Mouse (Mus musculus) thymus, adult 18-20 months (tissue): ENCODE measurements around the gene Prelp.

Source experiments
- DNase-seq, 2 experiments: peaks; one replicate each; pipeline ENCODE4 v3.0.0; 2022; ENCODE audit warnings: mixed read lengths in 2 of 2

The Prelp gene

DNA sequence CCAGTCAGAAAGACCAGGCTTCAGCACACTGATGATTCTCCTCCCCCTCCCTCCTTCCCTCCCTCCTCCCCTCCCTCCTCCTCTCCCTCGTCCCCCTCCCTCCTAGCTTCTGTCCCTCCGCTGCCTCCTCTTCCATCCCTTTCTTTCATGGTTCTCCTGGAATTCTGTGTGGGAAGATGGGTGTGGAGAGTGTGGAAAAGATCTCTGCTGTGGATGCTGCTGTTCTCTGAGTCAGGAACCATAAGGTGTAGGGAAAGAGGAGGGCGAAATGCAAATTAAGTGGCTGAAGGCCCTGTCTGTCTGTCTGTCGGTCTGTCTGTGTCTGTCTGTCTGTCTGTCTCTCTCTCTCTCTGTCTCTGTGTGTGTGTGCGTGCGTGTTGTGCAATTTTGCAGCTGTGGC lies 23.9 kb downstream of the Prelp start:
- DNase-seq: no peak

DNA sequence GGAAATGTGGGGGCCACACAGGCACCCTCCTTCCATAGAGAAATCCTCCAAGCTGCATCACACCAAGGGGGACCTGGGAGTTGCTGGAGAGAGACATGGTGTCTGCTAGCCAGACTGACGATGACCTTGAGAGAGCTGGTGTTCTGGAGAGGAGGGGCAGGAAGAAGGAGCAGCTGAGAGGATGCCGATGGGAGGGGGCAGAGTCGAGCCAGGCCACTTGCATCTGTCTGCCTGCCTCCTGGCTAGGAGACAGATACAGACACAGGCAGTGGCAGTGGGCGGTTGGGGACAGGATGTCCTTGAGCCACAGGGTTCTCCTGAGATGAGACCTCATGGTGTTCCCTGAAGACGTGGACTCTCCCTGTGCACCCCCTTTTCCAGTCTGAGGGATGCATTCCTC lies 29.7 kb downstream of the Prelp start:
- DNase-seq: no peak

DNA sequence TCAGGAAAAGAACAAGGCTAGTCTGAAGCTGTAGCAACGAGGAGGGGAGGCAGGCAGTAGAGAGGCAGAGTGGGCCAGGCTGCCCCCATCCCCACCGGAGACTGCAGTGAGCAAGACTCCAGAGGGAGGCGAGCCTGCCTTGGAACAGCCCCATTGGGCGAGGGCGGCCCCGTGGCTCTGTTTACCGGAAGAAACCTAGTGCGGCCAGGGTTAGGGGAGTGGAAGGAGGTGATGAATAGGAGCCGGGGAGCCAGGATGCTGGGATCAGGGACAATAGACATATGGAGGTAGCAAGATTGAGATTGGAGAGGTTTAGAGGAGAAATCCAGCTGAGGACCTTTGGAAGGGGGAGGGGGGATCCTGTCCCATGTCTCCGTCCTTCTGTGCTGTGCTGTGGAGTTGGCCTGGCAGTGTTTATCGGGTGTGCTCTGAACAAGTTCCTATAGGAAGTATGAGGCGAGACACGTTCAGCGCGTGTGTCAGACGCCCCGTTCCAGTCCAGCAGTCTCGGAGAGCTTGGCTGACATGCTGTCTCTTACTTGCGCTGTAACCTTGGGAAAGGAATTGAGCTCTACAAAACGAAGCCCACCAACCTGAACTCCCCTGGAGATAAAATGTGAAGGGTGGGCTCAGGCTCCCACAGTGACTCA lies 31.1 kb downstream of the Prelp start:
- DNase-seq: no peak

DNA sequence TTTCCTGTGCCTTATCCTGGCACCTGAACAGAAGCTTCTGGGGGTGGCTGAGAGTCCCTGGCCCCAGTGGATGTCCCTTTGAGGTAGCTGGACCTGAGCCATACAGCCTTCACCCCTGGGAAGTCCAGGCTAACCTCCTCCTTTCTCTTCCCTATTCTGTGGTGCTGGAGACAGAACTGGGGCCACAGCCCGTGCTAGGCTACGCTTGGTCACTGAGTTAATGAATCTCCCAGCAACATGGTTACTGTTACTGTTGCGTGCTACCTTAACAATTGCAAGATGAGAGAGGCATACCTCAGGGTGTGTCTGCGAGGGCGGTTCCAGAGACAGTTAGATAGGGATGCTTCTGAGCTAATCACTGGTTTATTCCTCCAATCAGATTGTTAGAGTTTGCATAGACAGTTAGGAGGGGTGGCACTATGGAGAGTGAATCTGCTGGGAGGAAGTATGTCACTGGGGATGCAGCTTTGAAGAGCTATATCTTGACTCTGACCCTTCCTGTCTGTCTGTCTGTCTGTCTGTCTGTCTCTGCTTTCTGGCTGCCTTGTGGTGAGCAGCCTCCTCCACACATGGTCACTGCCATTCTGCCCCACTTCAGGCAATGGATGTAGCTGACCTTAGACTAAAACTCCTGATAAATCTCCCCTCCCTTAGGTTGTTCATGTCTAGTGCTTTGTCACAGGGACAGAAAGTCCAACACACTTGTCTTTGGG lies 33.5 kb downstream of the Prelp start:
- no peak for DNase-seq

DNA sequence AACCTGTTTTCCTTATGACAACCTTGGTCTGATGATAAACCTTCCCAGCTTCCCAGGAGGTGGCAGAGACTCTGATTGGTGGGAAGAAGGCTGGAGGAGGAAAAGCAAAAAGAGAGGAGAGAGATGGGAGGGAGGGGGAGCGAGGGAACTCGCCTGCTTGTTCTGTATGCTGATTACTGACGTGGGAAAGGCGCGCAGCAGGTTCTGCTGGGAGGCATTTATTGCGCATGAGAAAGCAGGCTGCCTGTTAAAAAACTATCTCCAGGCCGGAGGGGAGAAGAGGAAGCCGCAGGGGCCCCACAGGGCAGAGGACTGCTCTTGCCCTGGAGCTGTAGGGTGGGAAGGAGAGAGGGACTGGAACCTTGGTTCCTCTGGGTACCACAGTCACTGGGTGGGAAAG lies 34.2 kb downstream of the Prelp start:
- DNase-seq: no peak

DNA sequence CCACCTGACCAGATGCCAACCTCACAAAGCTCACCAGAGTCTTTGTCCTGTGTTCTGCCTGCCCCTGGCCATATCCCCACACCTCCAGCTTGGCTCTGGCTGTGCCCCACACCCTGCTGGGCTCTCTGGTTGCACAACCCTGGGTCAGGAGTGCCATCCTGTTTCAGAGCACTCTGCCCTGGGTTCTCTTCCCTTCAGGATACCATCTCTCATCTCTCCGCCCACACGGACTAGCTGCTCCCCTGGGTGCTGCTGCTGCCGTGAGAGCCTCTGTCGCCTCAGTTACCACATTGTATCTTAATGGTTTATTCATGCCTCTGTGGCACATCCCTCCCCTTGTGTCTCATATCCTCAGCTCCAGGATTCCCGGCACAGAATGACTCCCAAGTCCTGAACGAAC lies 34.8 kb downstream of the Prelp start:
- no peak for DNase-seq

DNA sequence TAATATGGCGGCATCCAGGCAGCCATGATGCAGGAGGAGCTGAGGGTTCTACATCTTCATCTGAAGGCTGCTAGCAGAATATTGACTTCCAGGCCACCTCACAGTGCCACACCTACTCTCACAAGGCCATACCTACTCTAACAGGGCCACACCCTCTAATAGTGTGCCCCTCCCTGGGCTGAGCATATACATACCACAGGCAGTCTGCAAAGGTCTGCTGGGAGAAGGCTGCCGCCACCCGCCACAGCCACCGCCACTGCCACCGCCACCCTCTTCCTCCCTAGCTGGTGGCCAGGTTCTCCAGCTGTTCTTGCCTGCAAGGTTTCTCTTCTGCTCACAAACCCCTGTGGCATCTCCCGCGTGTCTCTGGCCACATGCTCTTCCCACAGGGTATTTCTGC lies 35.4 kb downstream of the Prelp start:
- DNase-seq: no peak

DNA sequence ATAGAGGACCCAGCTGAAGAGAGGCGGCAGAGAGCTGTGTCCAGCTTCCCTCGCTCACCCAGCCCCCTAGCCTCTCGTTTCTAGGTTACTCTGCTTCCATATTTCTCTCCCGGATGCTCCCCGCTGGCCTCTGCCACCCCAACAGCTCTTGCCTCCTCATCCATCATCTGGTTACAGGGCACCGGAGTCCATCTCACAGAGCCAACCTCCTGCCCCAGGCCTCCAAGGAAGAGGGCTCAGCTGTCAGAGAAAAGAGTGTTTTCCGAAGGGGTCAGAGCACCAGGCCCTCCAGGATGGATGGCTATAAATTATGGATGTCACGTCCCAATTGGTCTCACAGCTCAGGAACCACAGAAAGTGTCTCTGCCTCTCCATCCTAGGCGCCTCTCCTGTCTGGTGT lies 36.5 kb downstream of the Prelp start:
- no peak for DNase-seq

DNA sequence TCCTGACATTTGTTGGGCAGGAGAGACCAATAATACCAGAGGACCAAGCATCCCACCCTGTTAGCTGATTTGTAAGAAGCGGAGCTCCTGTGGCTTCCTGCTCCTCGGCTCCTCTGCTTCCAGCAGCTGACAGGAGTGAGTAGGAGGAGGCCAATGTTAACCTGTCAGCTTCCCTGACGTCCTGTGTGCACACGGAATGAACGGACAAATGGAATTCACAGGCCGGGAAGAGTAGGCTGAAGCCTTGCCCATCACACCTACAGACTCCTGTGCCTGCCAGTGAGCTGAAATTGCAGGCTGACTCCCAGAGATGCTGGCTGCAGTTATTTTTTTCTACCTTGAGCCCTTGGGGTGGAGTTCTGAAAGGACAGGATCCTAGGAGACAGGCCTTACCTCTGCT lies 37.1 kb downstream of the Prelp start:
- no peak for DNase-seq

DNA sequence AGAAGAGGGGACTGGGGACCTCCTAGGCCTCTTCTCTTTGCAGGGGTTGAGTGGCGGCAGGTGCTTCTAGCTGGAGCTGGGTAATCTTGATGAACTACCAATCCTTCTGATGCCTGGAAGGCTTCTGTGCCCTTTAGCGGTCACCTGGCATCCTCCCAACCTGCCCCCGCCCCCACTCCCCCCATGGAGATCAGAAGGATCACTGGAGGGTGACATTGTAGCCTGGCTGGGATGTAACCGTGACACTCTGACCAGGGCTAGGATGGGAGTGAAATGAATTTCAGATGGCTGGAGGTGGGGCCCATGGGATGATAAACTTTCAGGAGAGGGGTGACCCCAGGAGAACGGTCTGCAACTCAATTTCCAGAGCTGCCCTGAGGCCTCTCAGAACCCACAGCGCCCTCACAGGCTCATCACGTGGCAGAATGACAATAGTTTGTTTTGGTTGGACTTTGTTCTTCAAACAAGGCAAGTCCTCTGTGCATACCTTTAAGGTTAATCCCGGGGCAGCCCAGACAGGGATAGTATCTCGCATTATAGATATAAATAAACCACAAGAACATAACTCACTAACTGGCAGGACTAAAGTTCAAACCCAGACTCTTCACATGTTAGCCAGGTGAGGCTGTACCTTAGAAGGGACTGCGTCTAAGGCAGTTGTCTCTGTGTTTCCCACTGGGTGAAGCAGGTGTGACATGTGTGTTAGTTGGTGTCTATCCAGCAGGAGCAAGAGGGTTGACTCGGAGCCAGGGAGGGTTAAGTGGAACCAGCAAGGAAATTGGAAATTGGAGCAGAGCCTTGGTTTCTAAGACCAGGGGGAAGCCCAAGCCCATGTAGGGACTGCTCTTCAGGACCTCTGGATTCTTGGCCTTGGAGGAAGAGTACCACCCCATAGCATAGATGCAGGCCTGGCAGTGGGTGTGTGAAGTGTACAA lies 38.7 kb downstream of the Prelp start:
- DNase-seq: no peak

DNA sequence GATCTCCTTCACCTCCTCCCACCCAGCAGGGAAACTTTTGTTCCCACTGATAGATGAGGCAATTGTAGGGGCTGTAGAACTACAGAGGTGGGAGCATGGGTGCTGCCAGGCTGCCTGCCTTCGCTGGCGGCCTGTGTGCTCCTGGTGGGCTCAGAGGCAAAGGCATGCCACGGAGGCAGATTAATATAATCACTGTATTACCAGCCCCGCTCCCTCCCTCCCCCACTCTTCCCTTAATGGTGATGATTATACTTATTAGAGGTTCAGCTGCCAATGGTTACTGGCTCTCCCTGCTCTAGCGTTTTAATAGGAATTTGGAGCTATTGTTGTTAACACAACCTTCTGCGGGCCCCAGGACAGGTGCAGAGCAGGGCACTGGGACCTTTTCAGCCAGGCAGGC lies 39.4 kb downstream of the Prelp start:
- DNase-seq: no peak

DNA sequence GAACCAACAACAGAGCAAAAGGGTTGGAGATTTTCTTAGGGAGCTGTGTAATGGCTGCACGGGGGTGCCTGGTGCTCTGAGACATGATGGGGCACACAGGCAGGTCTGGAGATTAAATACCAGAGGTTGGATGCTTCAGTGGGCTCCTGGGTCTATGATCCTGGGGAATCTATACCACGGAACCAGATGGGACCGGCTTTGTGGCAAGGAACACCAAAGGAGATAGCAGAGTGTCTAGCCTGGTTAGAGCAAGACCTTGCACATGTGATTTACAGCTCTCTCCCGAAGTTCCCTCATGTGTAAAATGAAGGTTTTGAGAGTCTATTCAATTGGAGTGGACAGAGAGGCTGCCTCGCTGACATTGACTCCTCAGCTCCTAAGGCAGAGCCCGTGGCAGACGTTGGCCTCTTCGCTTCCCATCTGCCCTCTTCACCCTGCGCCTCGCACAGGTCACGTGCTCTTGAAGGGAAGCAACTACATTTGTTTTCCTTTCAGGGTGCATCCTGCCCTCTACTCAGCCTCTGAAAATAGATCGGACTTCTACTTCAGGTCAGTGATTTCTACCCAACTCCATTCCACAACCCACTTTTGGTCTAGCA lies 42.3 kb downstream of the Prelp start:
- DNase-seq: no peak

DNA sequence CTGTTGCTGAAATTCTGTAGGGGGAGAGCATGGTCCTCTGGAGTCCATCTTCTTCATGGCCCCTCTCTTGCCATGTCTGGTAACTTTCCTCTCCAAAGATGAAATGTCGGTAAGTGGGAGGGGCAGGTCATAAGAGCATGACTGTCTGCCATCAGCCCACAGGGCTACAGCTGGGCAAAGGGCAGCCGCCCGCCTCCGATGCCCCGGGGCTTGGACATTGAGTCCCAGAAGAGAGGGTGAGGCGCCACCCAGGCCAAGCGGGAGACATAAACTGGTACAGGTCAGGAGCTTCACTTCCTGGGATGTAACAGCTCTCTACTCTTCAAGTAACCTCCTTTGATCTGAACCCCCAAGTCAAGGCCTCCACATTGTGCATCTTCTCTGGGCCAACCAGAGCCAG lies 44.3 kb downstream of the Prelp start:
- no peak for DNase-seq

DNA sequence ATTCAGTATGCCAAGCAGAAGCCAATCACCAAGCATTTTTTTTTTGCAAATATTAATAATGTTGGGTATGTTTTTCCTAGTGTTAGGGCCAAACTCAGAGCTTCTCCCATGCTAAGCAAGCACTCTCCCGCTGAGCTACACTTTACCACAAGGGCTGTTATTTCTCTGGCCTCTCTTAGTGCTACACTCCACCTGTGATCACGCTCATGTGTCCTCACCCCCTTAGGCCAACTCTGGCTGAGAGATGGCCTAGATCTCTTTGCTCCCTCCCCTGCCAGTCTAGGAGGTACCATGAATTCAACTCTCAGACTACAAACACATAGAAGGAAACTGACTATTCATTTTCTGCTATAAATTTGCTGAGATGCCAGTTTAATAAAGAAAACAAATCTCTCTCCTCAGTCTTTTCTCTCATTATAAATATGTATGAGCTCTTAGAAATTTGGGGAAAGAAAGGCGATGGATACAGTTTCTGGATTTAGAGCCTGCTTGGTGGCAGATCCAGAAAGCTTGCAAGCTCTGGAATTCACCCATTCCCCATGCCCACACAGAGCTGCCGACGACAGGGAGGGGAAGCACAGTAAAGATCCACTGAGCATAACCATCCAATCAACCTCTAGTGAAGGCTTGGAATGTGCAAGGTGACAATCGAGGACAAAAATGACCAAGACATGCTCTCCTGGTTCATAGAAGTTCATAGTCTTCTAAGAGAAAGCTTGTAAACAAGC lies 48.0 kb downstream of the Prelp start:
- no peak for DNase-seq

DNA sequence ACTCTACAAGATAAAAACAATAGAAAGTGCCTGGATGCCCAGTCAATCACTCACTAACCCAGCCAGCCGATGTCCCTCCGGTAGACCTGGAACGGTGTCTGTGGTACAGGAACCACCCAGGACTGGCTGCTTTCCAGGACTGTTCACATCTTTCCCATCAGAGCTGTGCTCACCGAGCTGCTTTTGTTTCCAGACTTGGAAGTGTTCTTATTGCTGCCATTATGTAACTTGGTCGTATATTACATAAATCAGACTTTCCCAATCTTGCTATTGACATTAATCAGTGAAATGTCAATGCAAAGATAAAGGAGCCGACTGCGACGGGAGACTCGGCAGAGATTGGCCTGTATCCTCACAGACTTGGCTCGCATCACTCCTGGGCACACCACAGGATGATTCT lies 50.0 kb downstream of the Prelp start:
- no peak for DNase-seq

DNA sequence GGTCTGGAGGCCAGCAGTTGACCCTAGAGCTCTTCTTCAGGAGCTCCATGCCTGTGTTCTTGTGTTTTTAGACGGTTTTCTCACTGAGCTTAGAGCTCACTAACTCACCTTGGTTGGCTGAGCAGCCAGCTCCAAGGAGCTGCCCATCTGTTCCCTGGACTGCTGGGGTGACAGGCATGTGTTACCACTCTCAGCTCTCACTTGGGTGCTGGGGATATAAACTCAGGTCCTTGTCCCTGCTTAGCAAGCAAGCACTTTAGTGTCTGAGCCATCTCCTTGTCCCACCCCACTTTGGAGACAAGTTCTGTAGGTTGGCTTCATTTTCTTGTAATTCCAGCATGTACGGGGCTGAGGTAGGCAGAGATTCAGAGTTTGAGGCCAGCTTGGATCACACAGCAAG lies 52.0 kb downstream of the Prelp start:
- no peak for DNase-seq

DNA sequence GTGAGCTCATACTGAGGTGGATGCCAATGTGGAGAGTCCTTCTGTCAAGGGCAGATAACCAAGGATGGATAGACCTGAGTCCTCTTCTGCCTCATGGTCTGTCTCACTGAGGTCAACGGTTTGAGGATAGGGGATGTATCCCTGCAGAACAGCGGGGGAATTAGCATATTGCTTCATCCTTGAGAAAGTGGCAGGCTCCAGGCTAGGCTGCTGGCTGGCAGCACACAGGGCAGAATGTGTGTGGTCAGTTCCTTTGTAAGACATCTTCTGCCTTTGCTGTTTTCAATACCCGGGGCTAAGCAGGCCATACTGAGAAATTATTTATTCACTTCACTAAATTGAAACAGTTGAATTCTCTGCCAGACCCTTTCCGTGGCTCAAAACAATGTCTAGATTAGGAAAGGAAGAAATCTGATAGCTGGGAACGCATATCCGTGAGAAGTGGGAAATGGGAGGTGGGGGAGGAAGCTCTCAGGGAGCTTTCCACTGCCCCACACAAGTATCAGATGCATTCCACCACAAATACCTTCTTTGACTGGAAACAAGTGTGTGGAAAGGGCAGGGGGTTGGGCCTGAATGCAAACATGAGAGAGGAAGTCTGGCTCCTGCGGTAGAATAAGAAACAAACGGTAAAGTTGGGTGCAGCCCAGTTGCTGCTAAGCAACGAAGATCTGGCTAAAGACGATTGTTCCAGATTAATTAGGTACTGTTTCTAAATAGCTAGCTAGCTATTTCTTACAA lies 57.8 kb downstream of the Prelp start:
- DNase-seq: no peak

DNA sequence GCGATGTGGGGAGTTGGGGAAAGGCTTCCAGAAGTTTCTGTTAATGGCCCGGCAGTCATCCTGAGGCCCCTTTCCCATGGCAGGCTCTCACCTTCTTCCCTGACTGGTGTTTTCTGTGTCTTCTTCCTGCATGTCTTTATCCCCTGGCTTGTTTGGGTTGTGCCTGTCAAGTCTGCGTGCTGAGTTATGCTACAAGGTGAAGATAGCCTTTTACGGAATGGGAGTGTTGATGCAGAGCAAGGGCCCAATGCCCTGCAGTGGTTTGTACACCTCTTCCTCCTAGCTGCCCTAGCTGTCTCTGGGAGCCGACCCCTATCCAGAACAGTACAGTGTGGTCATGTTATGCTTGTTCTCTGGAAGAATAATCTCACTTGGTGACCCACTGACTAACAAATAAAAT lies 60.2 kb downstream of the Prelp start:
- no peak for DNase-seq
